Mouse (Mus musculus): ENCODE data around the gene Qrich1. TPM values are rescaled to one million over a fixed set of nuclear protein-coding genes. Genes with fewer than 3 reads are reported as not detected.

Qrich1 gene
- total RNA-seq, 2 experiments from 2014 or later = 61.6 to 65.7 TPM

DNA sequence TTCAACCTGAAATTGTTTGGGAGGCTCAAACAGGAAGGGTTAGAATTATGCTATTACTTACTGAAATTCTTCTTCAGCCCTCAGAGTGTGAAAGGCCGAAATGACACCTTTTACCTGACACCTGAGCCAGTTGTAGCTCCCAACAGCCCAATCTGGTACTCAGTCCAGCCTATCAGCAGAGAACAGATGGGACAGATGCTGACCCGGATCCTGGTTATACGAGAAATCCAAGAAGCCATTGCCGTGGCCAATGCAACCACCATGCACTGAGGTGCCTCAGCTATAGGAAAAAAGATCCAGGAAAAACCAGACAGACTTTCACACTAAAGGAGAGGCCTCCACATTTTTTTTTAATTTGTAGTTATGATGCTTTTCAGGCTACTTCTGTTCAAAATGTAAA is 42.6 kb downstream of the Qrich1 start:
- no peak for DNase-seq (ENCODE audit: low spot score)
- intact Hi-C loops (cut with DNase I) = loop anchor here (5.0 kb wide), 1 partner anchor 37 kb away; no protein-coding TSS in a partner anchor

- DNase-seq (ENCODE audit: low spot score) = peak; percentile 96
- intact Hi-C loops (cut with DNase I) = no loop called here
Observed at GRCm38 (mm10) chr9:108560227-108560841, 43.7 kb downstream of the Qrich1 start, which contains the start of gene Impdh2. Gene Impdh2 (plus strand): TSS chr9:108560286.

GRCm38 (mm10) chr9:108563671-108564070 is 47.1 kb downstream of the Qrich1 start:
- intact Hi-C loops (cut with DNase I) = no loop called here
- no peak for DNase-seq (ENCODE audit: low spot score)

GRCm38 (mm10) chr9:108564131-108564530 is 47.5 kb downstream of the Qrich1 start:
- intact Hi-C loops (cut with DNase I) = no loop called here
- DNase-seq (ENCODE audit: low spot score) = no peak

- intact Hi-C loops (cut with DNase I) = no loop called here
- no peak for DNase-seq (ENCODE audit: low spot score)
Observed at GRCm38 (mm10) chr9:108565881-108566814, 49.5 kb downstream of the Qrich1 start.

- DNase-seq (ENCODE audit: low spot score) = peak; percentile 92
- intact Hi-C loops (cut with DNase I) = no loop called here
Observed at GRCm38 (mm10) chr9:108566815-108567776, 50.5 kb downstream of the Qrich1 start, which contains the start of gene Ndufaf3. Gene Ndufaf3 (minus strand): TSS chr9:108567434.

- DNase-seq (ENCODE audit: low spot score) = no peak
- intact Hi-C loops (cut with DNase I) = no loop called here
Observed at GRCm38 (mm10) chr9:108567931-108568419, 51.4 kb downstream of the Qrich1 start.

DNA sequence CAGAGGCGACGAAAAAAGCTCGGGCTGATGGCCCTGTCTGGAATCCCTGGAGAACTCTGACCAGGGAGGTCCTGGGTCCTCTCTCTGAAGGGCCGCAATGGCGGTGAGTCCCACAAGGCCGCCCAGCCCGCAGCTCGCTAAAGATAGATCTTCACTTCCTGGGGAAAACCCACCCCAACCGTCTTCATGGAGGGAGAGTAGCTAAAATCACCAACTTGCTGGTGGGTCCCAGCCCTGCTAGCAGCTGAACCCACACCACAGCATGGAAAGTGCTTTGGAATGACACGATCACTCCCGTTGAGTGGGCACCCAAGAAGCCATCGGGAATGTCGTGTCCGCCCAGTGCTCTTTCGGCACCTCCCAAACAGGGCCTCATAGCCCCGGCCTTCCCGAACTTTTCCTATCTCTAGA is 51.9 kb downstream of the Qrich1 start:
- no peak for DNase-seq (ENCODE audit: low spot score)
- intact Hi-C loops (cut with DNase I) = no loop called here

DNA sequence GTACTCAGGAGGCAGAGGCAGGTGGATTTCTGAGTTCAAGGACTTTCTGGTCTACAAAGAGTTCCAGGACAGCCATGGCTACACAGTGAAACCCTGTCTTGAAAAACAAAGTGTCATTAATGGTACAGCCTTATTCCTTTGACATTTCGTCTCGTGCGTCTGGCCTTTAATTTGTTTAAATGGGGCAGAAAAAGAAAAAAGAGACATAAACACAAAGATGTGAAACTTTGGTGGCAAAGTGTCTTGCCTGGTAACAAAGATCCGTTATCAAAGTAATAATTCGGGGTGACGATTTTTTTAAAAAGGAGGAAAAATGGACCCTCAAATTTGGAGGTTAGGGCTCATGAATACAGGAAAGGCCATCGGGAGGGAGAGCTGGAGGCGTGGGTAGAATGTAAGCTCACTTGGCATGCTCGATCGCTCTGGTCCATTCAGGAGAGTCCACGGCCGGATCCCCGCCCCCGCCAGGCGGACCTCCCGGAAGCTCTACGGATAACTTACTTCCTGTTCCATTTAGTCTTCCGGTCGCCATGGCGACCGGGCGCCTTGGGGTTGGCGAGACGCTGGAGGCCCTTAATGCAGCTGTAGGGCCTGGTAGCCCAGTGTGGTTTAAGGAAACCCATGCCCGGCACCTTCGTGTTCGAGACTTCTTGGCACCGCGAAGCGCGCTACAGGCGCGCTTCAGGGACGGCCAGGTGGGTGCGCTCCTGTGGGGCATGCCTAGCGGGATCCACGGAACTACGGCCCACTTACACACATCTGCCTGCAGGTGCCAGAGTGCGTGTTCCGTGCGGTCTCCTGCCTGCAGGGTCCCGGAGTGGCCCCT is 53.0 kb downstream of the Qrich1 start, which contains the start of gene Dalrd3:
Gene Dalrd3, plus strand, starts transcription at position 506 of the 826 bp plus-strand sequence.
- intact Hi-C loops (cut with DNase I) = loop anchor here (2.0 kb wide), 1 partner anchor 27 kb away; the partner anchor contains the start of gene P4htm

GRCm38 (mm10) chr9:108570207-108570896 is 53.7 kb downstream of the Qrich1 start:
- intact Hi-C loops (cut with DNase I) = loop anchor here (2.0 kb wide), 1 partner anchor 26 kb away; the partner anchor contains the start of gene P4htm
- no peak for DNase-seq (ENCODE audit: low spot score)

More for the DNA sequence above, 53.0 kb downstream of the Qrich1 start, which contains the start of gene Dalrd3:
- DNase-seq (ENCODE audit: low spot score) = peak; percentile 87

DNA sequence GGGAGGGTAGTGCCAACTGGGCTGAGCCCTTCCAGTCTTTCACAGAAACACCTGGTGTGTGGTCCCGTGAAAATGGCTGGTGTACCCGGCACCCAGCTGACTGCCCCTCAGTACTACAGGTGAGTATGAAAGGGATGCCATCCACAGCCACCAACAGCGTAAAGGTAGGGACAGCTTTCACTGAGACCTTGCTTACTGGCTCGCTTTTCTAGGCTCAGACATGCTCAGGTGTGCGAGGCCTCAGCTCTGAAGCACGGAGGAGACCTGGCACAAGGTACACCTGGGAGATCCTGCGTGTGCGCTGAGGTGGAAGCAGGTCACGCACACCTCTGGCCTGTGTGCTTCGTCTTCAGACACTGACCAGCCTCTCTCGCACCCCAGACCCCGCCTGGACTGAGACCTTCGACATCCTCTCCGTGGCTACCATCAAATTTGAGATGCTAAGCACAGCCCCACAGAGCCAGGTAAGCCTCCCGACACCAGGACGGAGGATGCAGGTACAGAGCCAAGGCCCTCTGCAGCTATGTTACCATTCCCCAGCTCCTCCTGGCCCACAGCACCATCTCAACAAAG is 54.9 kb downstream of the Qrich1 start:
- no peak for DNase-seq (ENCODE audit: low spot score)
- intact Hi-C loops (cut with DNase I) = loop anchor here (2.0 kb wide), 1 partner anchor 25 kb away; the partner anchor contains the start of gene P4htm

DNA sequence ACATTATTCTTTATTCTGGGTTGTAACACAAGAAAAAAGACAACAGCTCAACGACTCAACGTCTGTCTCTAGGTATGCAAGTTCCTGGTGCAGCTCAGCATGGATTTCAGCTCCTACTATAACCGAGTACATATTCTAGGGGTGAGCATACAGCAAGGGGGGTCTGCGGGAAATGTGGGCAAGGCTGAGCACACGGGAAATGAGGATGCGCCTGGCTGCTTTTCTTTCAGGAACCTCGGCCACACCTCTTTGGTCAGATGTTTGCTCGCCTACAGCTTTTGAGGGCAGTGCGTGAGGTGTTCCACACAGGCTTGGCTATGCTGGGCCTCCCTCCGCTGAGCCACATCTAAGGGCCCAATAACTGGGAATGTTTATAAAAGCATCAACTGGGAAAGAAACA is 55.7 kb downstream of the Qrich1 start:
- intact Hi-C loops (cut with DNase I) = no loop called here
- DNase-seq (ENCODE audit: low spot score) = no peak

GRCm38 (mm10) chr9:108573774-108574690 is 57.4 kb downstream of the Qrich1 start:
- intact Hi-C loops (cut with DNase I) = no loop called here
- no peak for DNase-seq (ENCODE audit: low spot score)

DNA sequence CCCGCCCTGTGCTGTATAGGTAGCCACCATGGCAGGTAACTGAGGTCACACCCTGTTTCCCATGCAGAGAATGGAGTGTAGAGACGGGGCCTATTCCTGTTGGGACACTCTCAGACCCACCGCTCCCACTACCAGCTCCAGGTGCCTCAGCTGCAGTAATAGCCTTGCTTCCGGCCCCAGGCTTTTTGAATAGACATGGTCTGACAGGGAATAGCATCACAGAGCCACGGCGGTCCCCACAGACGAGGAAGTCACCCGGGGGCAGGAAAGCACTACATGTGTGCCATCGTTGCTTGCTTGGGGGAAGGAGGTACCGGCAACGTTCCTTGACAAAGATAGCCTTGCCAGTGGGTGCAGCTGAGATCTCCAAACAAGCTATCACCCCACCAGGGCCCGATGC is 58.3 kb downstream of the Qrich1 start:
- intact Hi-C loops (cut with DNase I) = no loop called here

GRCm38 (mm10) chr9:108575321-108576297 is 59.0 kb downstream of the Qrich1 start:
- no peak for DNase-seq (ENCODE audit: low spot score)
- intact Hi-C loops (cut with DNase I) = no loop called here

More for the DNA sequence above, 58.3 kb downstream of the Qrich1 start:
- no peak for DNase-seq (ENCODE audit: low spot score)
